Mouse (Mus musculus): ENCODE results near the gene Plekha4.

Plekha4 gene

DNA sequence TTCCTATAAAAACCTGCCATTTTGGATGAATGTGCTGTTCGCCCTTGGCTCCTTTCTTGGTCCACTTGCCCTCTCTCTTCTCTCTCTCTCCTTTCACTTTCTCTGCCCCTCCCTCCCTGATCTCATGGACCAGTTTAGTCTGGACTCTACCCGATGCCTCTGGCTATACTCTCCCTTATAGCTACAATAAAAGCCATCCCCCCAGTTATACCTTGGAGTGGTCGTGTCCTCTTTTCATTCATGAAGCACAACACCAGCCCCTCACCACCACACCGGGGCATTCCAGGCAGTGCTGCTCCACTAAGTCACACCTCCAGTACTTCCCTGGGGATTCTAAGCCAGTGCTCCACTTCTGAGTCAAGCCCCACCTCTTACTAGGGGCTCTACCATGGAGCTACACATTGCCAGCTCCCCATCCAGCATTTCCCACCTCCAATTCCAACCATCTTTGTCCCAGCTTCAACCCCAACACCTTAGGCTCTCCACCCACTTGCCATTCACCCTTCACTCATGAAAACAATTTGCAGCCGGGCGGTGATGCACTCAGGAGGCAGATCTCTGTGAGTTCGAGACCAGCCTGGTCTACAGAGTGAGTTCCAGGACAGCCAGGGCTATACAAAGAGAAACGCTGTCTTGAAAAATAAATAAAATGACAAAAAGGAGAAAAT is 41.1 kb downstream of the Plekha4 start:
- H3K9me3 ChIP-seq (ENCODE audit: low read length), result no peaks in the 10 kb centered on the region
- no peaks in the 10 kb centered on the region for H3K27me3 ChIP-seq (ENCODE audit: insufficient read depth, low read length)
- H3K4me3 ChIP-seq (replicated peaks; ENCODE audit: low read length), result peak overlapping the region; percentile 70
- H3K4me1 ChIP-seq (replicated peaks; ENCODE audit: low read depth, low read length), result peaks cover 78% of the 10 kb centered on the region
- TF ChIP-seq POU5F1 (IDR thresholded peaks at IDR 0.05; ENCODE audit: borderline replicate concordance, low read length) (no peak), CTCF (conservative IDR thresholded peaks at IDR 0.05; ENCODE audit: low read length) (no peak), NANOG (IDR thresholded peaks at IDR 0.05; ENCODE audit: borderline replicate concordance, low read length) (no peak)
- H3K36me3 ChIP-seq (ENCODE audit: insufficient read depth, low read length), result peaks cover 34% of the 10 kb centered on the region

GRCm38 (mm10) chr7:45567780-45568516 is 41.8 kb downstream of the Plekha4 start:
- Histone ChIP-seq H3K4me1 (replicated peaks; ENCODE audit: low read depth, low read length) (peaks cover 77% of the 10 kb centered on the region), H3K9me3 (ENCODE audit: low read length) (no peaks in the 10 kb centered on the region), H3K4me3 (replicated peaks; ENCODE audit: low read length) (peak overlapping the region; percentile 70), H3K36me3 (ENCODE audit: insufficient read depth, low read length) (peaks cover 32% of the 10 kb centered on the region), H3K27me3 (ENCODE audit: insufficient read depth, low read length) (no peaks in the 10 kb centered on the region)
- TF ChIP-seq POU5F1 (IDR thresholded peaks at IDR 0.05; ENCODE audit: borderline replicate concordance, low read length) (no peak), NANOG (IDR thresholded peaks at IDR 0.05; ENCODE audit: borderline replicate concordance, low read length) (no peak; the same call in 1 of the 2 replicates), CTCF (conservative IDR thresholded peaks at IDR 0.05; ENCODE audit: low read length) (no peak)

DNA sequence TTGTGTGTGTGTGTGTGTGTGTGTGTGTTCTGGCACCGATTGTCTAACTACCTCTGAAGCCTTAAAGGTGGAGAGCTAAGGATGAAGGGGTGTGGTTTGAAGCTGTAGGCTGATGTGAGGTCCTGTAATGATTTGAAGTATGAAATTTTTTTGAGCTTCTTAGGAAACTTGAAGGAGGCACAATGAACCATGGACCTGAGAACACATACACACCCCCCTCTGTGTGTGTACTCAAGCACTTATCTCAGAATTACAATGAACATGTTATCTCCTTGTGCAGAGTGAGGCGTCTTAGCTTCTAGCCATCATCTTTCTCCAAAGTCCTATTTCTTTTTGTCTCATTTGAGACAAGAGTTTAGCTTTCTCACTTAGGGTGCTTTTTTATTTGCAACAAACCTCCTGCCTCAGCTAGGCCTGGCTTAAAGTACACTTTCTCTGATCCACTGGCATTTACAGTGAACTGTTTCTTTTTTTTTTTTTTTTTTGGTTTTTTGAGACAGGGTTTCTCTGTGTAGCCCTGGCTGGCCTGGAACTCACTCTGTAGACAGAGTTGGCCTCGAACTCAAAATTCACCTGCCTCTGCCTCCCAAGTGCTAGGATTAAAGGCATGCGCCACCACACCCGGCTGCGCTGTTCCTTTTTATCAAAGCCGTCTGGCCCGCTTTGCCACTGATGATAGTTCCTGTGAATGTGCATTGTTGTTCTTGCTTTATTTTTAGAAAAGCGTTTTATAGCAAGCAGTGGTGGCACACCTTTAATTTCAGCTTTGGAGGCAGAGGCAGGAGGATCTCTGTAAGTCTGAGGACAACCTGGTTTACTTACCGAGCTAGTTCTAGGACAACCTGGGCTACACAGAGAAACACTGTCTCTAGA is 42.7 kb downstream of the Plekha4 start:
- Histone ChIP-seq H3K4me1 (replicated peaks; ENCODE audit: low read depth, low read length) (peaks cover 82% of the 10 kb centered on the region), H3K27me3 (ENCODE audit: insufficient read depth, low read length) (no peaks in the 10 kb centered on the region), H3K9me3 (ENCODE audit: low read length) (no peaks in the 10 kb centered on the region), H3K4me3 (replicated peaks; ENCODE audit: low read length) (0 out of 2 replicates have a peak overlapping the region, but pooled peaks have one; percentile 10), H3K36me3 (ENCODE audit: insufficient read depth, low read length) (peaks cover 39% of the 10 kb centered on the region)
- TF ChIP-seq NANOG (IDR thresholded peaks at IDR 0.05; ENCODE audit: borderline replicate concordance, low read length) (peak; percentile 32; the same call in 1 of the 2 replicates), POU5F1 (IDR thresholded peaks at IDR 0.05; ENCODE audit: borderline replicate concordance, low read length) (no peak)

DNA sequence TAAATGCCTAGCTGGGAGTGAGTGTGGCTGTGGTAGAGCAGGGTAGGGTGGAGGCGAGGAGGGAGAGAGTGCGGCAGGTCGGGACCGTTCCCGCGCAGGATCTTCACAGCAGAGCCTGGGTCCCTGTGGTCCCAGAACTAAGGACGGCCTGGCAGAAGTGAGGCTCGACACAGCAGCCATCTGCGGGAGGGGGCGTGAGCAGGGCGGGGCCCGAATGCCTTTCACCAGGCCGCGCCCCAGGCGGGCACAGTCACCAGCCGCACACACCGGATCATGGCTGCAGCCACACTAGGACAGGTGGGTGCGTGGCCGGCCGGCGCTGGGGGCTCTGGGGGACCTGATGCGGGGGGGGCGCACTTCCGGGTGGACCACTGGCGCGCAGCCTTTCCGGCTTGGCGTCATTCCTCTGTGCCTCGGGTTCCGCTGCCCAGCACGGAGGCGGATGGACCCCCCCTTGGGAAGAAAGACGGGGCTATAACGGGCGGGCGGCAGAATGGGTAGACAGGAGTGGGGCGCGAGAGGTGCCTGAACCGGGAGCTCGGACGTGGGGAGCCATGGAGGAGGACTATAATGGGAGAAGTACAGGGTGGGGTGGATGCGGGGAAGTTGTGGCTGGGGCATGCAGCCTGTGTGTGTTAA is 44.1 kb downstream of the Plekha4 start, which contains the start of gene Bcat2:
Gene Bcat2 (plus strand): TSS at position 51 of the 639 bp plus-strand sequence.
- no peak for TF ChIP-seq POU5F1 (IDR thresholded peaks at IDR 0.05; ENCODE audit: borderline replicate concordance, low read length)
- no peak for TF ChIP-seq NANOG (IDR thresholded peaks at IDR 0.05; ENCODE audit: borderline replicate concordance, low read length)
- no peak for TF ChIP-seq CTCF (conservative IDR thresholded peaks at IDR 0.05; ENCODE audit: low read length)

DNA sequence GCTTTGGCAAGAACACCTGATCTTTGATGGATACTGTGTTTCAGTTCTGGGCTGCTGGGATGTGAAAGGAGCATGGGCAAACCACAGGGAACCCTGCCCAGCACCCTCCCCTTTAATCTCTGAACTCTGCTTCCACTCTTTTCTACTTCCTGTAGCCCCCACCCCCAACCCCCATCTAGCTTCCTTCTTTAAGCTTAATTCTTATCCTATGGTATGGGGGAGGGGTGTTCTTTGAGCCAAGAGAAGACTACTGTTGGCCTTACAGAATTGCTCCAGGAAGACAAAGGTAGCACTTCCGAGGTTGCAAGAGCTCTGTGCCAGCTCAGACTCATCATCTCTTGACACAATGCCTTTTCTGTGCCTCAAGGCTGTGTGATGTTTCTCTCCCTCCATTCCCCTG is 45.8 kb downstream of the Plekha4 start:
- Histone ChIP-seq H3K4me1 (replicated peaks; ENCODE audit: low read depth, low read length) (peaks cover 83% of the 10 kb centered on the region), H3K4me3 (replicated peaks; ENCODE audit: low read length) (peak overlapping the region; percentile 87), H3K27me3 (ENCODE audit: insufficient read depth, low read length) (no peaks in the 10 kb centered on the region), H3K36me3 (ENCODE audit: insufficient read depth, low read length) (peaks cover 43% of the 10 kb centered on the region), H3K9me3 (ENCODE audit: low read length) (no peaks in the 10 kb centered on the region)
- no peak for TF ChIP-seq NANOG (IDR thresholded peaks at IDR 0.05; ENCODE audit: borderline replicate concordance, low read length)
- TF ChIP-seq CTCF (conservative IDR thresholded peaks at IDR 0.05; ENCODE audit: low read length), result no peak
- no peak for TF ChIP-seq POU5F1 (IDR thresholded peaks at IDR 0.05; ENCODE audit: borderline replicate concordance, low read length)

More for the DNA sequence above, 44.1 kb downstream of the Plekha4 start, which contains the start of gene Bcat2:
- H3K36me3 ChIP-seq (ENCODE audit: insufficient read depth, low read length), result peaks cover 43% of the 10 kb centered on the region
- peak within 1 kb of the TSS; percentile 87 for H3K4me3 ChIP-seq (replicated peaks; ENCODE audit: low read length)
- no peaks in the 10 kb centered on the region for H3K9me3 ChIP-seq (ENCODE audit: low read length)
- H3K4me1 ChIP-seq (replicated peaks; ENCODE audit: low read depth, low read length), result peaks cover 86% of the 10 kb centered on the region
- no peaks in the 10 kb centered on the region for H3K27me3 ChIP-seq (ENCODE audit: insufficient read depth, low read length)

GRCm38 (mm10) chr7:45573954-45574353 is 47.8 kb downstream of the Plekha4 start:
- TF ChIP-seq CTCF (conservative IDR thresholded peaks at IDR 0.05; ENCODE audit: low read length) (no peak), POU5F1 (IDR thresholded peaks at IDR 0.05; ENCODE audit: borderline replicate concordance, low read length) (no peak), NANOG (IDR thresholded peaks at IDR 0.05; ENCODE audit: borderline replicate concordance, low read length) (no peak)

GRCm38 (mm10) chr7:45574472-45575379 is 48.6 kb downstream of the Plekha4 start:
- TF ChIP-seq POU5F1 (IDR thresholded peaks at IDR 0.05; ENCODE audit: borderline replicate concordance, low read length) (no peak), NANOG (IDR thresholded peaks at IDR 0.05; ENCODE audit: borderline replicate concordance, low read length) (no peak), CTCF (conservative IDR thresholded peaks at IDR 0.05; ENCODE audit: low read length) (no peak)
- peaks cover 67% of the 10 kb centered on the region for H3K4me1 ChIP-seq (replicated peaks; ENCODE audit: low read depth, low read length)
- no peaks in the 10 kb centered on the region for H3K9me3 ChIP-seq (ENCODE audit: low read length)
- H3K27me3 ChIP-seq (ENCODE audit: insufficient read depth, low read length), result no peaks in the 10 kb centered on the region
- peaks cover 51% of the 10 kb centered on the region for H3K36me3 ChIP-seq (ENCODE audit: insufficient read depth, low read length)
- H3K4me3 ChIP-seq (replicated peaks; ENCODE audit: low read length), result no peak overlapping the region; the same call in 1 of the 2 replicates

More at GRCm38 (mm10) chr7:45573954-45574353, 47.8 kb downstream of the Plekha4 start:
- no peaks in the 10 kb centered on the region for H3K27me3 ChIP-seq (ENCODE audit: insufficient read depth, low read length)
- 0 out of 2 replicates have a peak overlapping the region, but pooled peaks have one; percentile 4 for H3K4me3 ChIP-seq (replicated peaks; ENCODE audit: low read length)
- H3K4me1 ChIP-seq (replicated peaks; ENCODE audit: low read depth, low read length), result peaks cover 74% of the 10 kb centered on the region
- H3K36me3 ChIP-seq (ENCODE audit: insufficient read depth, low read length), result peaks cover 49% of the 10 kb centered on the region
- no peaks in the 10 kb centered on the region for H3K9me3 ChIP-seq (ENCODE audit: low read length)

Data from E14TG2a.4 (cell line).